Mouse (Mus musculus): ENCODE measurements around the gene Sectm1a.
"Not testable (repeated sequence)": the region's sequence is repeated elsewhere in the genome, so short reads cannot be mapped to it uniquely, and the experiment has no call there.

Gene Sectm1a

DNA sequence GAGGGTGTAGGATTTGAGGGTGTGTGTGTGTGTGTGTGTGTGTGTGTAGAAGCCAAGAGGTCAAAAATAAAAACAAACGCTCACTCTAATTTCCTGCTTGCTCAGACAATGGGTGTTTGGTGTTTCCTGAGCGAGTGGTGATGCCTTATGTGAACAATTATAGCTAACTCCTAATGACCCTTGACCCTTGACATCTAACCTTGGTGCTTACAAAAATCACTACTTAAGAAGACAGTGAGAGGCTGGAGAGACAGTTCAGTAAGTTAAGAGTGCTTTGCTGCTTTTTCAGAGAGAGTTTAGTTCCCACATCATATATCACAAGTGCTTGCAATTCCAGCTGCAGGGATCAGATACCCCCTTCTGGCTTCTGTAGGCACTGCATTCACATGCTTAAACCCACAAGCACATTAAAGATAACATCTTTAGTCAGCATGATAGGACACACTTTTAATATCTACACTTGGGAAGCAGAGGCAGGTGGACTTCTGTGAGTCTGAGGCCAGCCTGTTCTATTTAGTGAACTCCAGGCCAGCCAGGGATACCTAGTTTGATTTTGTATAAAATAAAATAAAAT lies 33.1 kb downstream of the Sectm1a start:
- in situ Hi-C loops (cut with MboI, MseI): no loop called here

DNA sequence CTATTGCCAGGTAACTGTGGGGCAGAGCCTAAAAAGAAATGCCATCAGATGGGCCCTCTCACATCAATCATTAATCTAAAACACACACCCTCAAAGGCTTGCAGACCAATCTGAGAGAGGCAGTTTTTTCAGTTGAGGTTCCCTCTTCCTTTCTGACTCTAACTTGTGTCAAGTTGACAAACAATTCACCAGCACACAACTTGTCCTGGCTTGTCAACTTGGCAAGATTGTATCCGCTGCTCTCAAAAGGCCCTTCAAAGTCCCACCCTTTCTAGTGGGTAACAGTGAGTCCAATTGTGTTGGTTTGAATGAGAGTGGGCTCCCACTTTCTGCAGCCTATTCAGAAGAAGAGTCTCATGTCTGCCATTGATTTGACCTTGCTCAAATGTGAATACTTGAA lies 35.7 kb downstream of the Sectm1a start:
- in situ Hi-C loops (cut with MboI, MseI): no loop called here

DNA sequence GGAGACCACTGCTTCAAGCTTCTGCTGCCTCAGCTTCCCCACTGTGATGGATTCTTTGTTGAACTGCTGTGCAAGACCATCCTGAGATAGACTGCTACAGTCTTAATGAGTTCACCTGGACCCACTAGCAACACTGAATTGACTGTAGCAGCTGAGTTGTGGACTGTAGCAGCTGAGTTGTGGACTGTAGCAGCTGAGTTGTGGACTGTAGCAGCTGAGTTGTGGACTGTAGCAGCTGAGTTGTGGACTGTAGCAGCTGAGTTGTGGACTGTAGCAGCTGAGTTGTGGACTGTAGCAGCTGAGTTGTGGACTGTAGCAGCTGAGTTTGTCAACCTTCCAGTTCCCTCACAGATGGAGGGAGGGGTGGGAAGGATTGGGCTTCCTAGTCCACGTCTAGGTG lies 38.0 kb downstream of the Sectm1a start:
- in situ Hi-C loops (cut with MboI, MseI): not testable (repeated sequence)

DNA sequence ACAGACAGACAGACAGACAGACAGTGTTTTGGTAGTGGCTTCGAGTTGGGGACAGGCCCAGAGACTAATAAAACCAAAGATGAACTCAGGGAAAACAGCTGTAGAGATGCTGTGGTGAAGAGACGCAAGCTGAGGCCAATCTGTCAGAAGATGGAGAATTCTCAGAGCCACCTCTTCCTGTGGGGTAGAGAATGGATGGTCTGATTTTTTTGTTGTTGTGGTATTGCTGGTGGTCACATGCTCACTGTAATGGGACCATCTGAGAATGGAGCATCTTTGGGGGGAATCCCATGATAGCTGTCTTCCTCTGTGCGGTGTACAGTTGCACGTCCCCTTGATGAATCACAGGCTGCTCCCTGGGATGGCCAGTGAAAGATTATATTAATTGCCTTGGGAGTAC lies 38.5 kb downstream of the Sectm1a start:
- in situ Hi-C loops (cut with MboI, MseI): no loop called here

DNA sequence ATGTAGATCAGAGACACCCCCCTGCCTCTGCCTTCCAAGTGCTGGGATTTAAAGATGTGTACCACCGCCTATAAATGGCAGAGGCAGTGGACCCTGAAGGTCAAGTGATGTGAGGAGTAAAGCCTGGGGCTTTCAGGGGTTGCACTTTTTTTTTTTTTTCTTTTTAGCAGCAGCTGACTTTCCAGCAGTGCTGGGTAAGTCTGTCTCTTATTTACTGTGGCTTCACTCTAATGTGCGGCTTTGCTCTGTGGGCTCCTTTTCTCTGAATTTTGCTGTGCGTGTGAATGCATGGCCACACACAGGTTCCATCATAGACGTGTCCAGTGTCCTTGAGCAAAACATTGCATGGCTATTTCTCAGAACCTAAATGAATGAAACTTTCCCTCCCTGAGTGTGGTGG lies 39.4 kb downstream of the Sectm1a start:
- in situ Hi-C loops (cut with MboI, MseI): no loop called here

DNA sequence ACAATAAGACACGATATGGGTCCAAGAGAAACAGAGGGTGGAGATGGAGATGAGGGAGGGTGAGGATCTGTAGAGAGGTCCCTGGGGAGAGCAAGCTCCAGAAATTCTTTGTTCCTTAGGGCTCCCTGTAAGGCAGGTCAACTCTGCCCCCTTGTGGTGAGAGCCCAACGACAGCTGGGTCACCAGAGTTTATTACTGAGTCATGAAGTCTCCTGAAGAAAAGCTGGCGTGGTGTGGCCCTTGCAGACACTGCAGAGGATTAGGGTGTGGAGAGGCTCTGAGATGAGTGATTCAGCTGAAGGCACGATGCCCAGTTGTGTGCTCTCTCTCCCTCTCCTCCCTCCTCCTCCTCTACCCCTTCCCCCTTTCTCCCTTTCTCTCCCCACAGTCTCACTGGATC lies 39.8 kb downstream of the Sectm1a start:
- in situ Hi-C loops (cut with MboI, MseI): no loop called here

DNA sequence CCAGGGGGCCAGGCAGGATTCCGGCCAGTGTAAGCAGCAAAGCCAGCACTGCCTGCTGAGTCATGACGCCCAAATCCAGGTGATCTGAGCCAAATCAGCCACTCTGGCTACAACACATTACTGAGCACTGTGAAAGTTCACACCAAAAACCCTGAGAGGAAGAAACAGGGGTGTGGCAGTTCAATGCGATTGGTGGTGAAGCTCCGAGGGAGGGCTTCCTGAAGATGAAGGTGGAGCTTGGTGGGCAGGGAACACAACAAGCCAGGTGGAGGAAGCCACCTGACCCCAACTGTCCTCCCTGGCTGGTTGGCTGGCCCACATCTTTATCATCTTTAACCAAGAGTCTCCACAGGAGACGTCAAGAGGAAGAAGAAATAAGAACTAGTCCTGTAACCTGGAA lies 41.7 kb downstream of the Sectm1a start, which contains the start of gene Cd7:
Cd7 (minus strand) TSS at position 117 of the 400 bp plus-strand sequence.
- in situ Hi-C loops (cut with MboI, MseI): no loop called here

DNA sequence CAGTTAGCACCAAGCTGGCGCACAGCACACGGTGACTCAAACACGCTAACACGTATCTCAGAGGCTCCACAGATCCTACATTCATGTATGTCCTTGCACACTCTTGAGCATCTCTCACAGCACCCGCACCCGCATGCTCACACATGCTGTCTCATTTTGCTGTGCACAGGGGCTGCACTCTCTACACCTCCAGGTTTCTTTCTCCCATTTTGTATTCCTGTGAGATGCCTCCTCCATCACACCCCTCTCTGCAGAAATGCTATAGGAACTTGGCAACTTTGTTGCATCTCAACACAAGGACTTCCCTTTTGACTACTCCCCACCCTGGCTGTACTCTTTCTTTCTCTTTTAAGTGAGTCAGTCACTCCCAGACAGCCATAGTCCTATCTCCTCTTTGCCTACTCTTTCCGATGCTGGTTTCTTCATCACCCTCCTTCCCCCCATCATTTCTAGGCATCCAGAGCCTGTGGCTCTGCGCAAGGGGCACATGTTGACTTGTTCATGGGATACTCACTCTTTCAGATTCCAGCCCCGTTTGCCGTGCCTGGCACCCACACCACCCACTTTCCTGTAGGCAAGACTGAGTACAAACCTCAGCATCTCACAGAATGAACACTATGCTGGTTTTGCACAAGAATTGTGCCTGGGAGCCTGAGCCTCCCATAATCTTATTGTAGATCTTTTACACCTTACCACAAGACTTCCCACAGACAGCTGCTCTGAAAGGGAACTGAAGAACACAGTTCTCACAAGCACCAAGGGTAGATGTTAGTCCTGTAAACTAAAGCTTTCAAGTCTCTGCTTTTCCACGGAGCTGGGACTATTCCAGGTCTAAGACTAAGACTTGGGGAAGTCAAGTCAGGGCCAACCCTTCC lies 42.4 kb downstream of the Sectm1a start:
- in situ Hi-C loops (cut with MboI, MseI): no loop called here

DNA sequence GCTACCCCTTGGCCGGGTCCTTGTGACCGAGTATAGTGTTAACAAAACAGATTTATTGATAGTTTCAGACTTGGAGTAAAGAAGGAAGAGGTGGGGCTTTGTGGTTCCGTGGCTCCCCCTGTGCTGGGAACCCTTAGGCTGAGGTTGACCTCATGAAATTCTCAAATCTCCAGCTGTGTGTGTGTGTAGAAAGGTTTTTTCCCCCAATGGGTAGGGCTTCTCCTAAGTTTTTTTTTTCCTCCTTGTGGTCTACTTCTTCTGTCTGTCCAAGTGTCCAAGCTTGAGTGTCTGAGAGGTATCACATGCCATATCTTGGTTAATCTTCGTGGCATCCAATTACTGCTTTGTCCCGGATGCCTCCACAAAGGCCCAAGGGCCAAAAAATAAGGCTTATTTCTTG lies 47.9 kb downstream of the Sectm1a start:
- in situ Hi-C loops (cut with MboI, MseI): no loop called here

DNA sequence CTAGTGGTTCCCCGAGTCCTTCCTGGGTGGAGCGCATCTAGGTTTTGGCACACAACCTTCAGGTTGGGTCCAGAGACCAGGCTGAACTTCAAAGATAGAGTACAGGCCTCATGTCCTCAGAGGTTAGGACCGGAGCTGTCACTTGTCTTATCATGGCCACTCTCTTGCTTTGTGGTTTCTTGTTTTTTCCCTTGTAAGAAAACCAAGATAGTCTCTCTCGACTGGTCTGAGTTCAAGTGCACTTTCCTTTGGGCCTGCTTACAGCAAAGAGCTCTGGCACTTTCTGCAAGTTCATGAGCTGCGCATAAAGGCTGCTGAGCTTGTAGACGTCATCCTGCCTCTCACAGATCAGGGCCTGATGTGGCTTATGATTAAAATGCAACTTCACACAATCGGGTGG lies 53.8 kb downstream of the Sectm1a start:
- in situ Hi-C loops (cut with MboI, MseI): no loop called here

DNA sequence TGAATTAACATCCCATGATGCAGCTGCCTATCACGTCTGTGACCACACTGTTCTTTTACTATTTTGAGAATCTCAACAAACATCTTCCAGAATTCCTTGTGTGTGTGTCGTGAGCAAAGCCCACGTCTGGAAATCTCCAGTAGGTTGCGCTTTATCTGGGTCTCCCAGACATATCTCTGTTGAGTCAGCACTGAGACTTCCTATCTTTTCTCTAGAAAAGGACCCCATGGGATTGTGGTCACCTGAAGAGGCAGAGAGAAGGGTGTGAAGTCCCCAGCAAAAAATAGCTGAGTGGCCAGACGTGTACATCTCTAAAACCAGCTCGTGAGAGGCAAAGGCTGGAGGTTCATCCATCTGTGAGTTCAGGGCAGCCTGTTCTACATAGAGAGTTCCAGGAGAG lies 56.9 kb downstream of the Sectm1a start:
- in situ Hi-C loops (cut with MboI, MseI): loop anchor here (5.0 kb wide), 1 partner anchor 78 kb away; no protein-coding TSS in a partner anchor

DNA sequence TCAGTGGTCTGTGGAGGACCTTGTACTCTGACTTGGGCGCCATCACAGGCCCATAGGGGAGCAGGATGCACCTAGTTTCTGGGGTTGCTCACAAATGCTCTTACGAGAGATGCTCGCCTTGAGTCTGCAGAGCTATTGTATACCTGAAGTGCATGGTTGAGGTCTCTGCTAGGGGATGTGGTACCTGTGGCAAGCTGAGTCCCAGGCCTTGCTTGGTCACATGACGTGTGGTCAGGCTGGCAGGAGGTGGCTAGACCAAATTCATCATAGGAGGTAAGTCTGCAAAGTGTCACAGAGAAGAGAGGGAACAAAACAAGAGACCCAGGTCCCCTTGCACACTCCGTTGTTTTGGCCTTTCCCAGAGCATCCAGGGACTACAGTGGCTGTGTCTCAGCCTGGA lies 61.5 kb downstream of the Sectm1a start:
- in situ Hi-C loops (cut with MboI, MseI): no loop called here

DNA sequence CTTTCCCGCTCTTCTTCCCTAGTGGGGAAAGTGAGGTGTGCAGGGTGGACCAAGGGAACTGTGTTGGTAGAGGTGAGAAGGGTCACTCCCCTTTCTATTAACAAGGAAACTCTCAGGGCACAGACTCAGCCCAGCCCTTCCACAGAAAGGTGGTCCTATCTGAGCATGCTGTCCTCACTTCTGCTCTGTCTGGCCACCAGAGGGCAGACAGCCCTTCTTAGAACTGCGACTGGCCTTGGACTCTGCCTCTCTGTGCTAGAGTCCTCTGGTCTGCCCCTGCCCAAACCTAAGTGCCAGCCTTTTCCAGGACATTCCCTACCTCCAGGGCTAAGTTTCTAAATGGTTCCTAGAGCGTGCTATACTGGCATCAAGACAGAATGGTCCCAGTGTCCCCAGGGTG lies 63.3 kb downstream of the Sectm1a start:
- in situ Hi-C loops (cut with MboI, MseI): no loop called here
